Mouse (Mus musculus): ENCODE results near the gene Klrd1. TPM values are rescaled to one million over a fixed set of nuclear protein-coding genes. Genes with fewer than 3 reads are reported as not detected.
"Not testable (repeated sequence)": the region's sequence is repeated elsewhere in the genome, so short reads cannot be mapped to it uniquely, and the experiment has no call there.

The Klrd1 gene
- polyA plus RNA-seq, 1 experiment = not detected

DNA sequence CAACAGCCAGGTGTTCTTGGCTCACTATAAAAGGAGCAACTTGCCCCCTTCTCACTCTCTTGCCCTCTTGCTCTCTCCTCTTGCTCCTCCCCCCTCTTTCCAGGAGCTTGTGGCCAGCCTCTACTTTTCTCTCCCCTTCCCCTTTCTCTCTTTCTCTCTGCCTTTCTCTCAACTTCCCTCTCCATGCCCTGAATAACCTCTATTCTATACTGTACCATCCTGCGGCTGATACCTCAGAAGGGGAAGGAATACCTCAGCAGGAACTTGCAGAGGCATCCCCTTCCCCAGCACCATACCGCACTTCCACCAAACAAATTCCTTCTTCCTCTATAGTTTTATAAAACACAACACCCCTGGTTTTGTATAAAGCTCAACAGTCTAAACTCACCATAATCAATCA is 26.3 kb upstream of the Klrd1 start:
- H3K4me3 ChIP-seq (ENCODE audit: insufficient read depth, low read length) = no peak overlapping the region
- no peaks in the 10 kb centered on the region for H3K4me1 ChIP-seq (ENCODE audit: control insufficient read depth, insufficient read depth, low read length)
- no peak overlapping the region for H3K27ac ChIP-seq (ENCODE audit: insufficient read depth, low read length)
- TF ChIP-seq POLR2A (IDR thresholded peaks at IDR 0.05; ENCODE audit: low read depth, low read length) (no peak), CTCF (IDR thresholded peaks at IDR 0.05; ENCODE audit: borderline replicate concordance, insufficient read depth, low read length) (no peak)

DNA sequence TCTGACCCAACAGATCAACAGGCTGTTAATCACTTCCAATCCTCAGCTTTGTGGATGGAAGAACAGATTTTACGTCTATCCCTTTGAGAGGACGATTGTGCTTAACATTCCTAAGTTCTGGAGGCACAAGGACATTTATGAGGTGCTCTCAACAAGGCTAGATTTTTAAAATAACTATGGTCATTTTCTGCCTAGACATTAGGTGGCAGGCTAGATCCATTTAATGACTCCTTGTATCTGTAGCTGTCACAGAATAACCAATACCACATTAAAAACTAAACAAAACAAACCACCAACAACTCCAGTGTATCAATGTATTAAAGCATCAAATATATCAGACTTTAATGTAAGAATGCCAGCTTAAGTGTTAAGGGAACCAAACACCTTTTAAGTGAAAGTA is 16.3 kb upstream of the Klrd1 start:
- no peak overlapping the region for H3K27ac ChIP-seq (ENCODE audit: insufficient read depth, low read length)
- TF ChIP-seq POLR2A (IDR thresholded peaks at IDR 0.05; ENCODE audit: low read depth, low read length) = no peak
- no peak for TF ChIP-seq CTCF (IDR thresholded peaks at IDR 0.05; ENCODE audit: borderline replicate concordance, insufficient read depth, low read length)
- H3K4me3 ChIP-seq (ENCODE audit: insufficient read depth, low read length) = no peak overlapping the region
- no peaks in the 10 kb centered on the region for H3K4me1 ChIP-seq (ENCODE audit: control insufficient read depth, insufficient read depth, low read length)

DNA sequence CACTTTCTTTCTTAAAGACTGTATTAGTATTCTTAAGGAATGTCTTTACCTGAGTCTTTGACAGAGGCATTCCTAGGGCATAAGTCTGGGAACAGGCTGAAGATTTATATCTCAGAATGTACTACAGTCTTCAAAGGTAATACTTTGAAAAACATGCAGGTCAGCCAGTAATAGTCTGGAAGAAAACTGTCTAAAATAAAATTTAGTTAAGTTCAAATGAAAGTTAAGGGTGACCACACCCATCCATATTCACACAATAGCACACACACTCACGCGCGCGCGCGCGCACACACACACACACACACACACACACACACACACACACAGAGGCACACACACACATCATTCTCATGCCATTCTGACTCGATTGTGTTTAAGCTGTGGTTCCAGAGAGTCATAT is 14.0 kb upstream of the Klrd1 start, which contains the start of gene Klre1:
Gene Klre1 (plus strand): TSS at position 301 of the 400 bp plus-strand sequence.
- TF ChIP-seq CTCF (IDR thresholded peaks at IDR 0.05; ENCODE audit: borderline replicate concordance, insufficient read depth, low read length) (no peak), POLR2A (IDR thresholded peaks at IDR 0.05; ENCODE audit: low read depth, low read length) (no peak)
- Histone ChIP-seq H3K4me1 (ENCODE audit: control insufficient read depth, insufficient read depth, low read length) (no peaks in the 10 kb centered on the region), H3K4me3 (ENCODE audit: insufficient read depth, low read length) (no peak within 1 kb of the TSS), H3K27ac (ENCODE audit: insufficient read depth, low read length) (no peak within 1 kb of the TSS)

DNA sequence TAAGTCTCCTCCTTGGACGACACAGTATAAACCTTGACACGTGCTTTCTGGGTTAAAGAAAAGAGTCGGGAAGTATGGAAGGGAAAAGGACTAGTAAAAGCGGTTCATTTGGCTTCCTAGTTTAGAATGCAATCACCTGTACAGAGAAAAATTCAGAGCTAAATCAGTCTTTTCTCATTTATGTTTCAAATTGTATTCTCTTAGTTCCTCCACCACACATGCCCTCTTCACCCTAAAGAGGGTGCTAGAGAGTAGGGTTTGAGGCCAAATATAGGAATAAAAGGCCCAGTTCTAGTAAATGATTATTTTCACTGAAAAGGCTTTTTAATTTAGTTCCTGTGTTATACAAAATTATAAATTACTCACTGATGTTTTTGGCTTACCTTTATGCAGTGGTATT is 10.3 kb upstream of the Klrd1 start:
- H3K4me3 ChIP-seq (ENCODE audit: insufficient read depth, low read length) = no peak overlapping the region
- H3K4me1 ChIP-seq (ENCODE audit: control insufficient read depth, insufficient read depth, low read length) = no peaks in the 10 kb centered on the region
- no peak overlapping the region for H3K27ac ChIP-seq (ENCODE audit: insufficient read depth, low read length)
- TF ChIP-seq CTCF (IDR thresholded peaks at IDR 0.05; ENCODE audit: borderline replicate concordance, insufficient read depth, low read length) = no peak
- TF ChIP-seq POLR2A (IDR thresholded peaks at IDR 0.05; ENCODE audit: low read depth, low read length) = no peak

DNA sequence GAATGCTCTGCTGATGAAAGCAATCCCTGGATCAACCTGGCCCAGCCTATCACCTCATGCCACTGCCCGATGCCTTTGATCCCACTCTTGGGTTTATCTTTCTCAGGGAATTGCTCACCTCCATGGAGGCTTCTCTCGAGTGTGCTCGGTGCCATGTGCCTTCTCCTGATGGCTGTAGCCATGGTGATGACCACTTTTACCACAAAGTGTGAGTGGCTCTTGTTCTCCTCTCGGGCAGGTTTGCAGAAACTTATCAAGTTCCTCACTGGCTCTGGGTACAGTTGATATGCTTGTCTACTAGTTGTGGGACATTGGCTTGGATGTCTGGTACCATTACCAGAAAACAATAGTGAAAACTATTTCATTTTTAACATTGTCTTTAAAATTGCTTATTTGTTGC is 9.7 kb upstream of the Klrd1 start:
- H3K4me3 ChIP-seq (ENCODE audit: insufficient read depth, low read length) = no peak overlapping the region
- TF ChIP-seq POLR2A (IDR thresholded peaks at IDR 0.05; ENCODE audit: low read depth, low read length) = no peak
- TF ChIP-seq CTCF (IDR thresholded peaks at IDR 0.05; ENCODE audit: borderline replicate concordance, insufficient read depth, low read length) = no peak
- H3K4me1 ChIP-seq (ENCODE audit: control insufficient read depth, insufficient read depth, low read length) = no peaks in the 10 kb centered on the region
- no peak overlapping the region for H3K27ac ChIP-seq (ENCODE audit: insufficient read depth, low read length)

DNA sequence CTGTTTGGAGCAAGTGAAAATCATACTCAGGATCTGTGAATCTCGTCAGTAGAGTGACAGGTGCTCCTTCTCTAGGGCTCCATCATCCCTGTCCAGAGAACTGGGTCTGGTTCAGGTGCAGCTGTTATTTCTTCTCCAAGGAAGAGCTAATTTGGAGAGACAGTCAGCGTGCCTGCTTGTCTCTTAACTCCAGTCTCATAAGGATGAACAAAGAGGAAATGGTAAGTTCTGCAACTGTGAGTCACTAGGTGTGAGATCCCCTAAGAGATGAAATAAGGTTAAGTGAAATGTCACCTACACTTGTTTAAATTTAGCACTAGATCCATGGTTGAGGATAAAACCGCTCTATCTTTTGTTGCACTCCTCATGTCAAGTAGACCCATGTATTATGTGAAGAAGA is 8.6 kb upstream of the Klrd1 start:
- no peak for TF ChIP-seq POLR2A (IDR thresholded peaks at IDR 0.05; ENCODE audit: low read depth, low read length)
- no peak overlapping the region for H3K27ac ChIP-seq (ENCODE audit: insufficient read depth, low read length)

DNA sequence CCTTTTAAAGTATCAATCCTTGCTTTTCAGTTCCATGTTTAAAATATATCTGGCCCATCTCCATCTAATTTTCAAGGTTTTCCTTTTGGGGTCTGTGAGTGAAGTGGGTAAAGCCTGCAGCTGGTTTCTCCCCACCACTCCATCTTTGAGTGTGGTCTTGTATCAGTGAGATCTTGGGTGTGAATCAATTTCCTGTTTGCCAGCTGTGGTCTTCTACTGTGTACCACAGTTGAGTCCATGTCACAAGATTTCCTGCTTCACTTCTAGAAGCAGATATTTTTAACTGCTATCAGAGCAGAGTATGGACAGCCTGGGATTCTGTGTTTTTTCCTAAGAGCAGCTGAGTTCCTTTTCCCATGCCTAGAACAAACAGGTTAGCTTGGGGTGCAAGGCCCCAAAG is 16.8 kb downstream of the Klrd1 start:
- Histone ChIP-seq H3K4me3 (ENCODE audit: insufficient read depth, low read length) (no peak overlapping the region), H3K27ac (ENCODE audit: insufficient read depth, low read length) (no peak overlapping the region), H3K4me1 (ENCODE audit: control insufficient read depth, insufficient read depth, low read length) (no peaks in the 10 kb centered on the region)
- TF ChIP-seq CTCF (IDR thresholded peaks at IDR 0.05; ENCODE audit: borderline replicate concordance, insufficient read depth, low read length) (no peak), POLR2A (IDR thresholded peaks at IDR 0.05; ENCODE audit: low read depth, low read length) (no peak)

More for the DNA sequence above, 8.6 kb upstream of the Klrd1 start:
- no peaks in the 10 kb centered on the region for H3K4me1 ChIP-seq (ENCODE audit: control insufficient read depth, insufficient read depth, low read length)
- H3K4me3 ChIP-seq (ENCODE audit: insufficient read depth, low read length) = no peak overlapping the region

DNA sequence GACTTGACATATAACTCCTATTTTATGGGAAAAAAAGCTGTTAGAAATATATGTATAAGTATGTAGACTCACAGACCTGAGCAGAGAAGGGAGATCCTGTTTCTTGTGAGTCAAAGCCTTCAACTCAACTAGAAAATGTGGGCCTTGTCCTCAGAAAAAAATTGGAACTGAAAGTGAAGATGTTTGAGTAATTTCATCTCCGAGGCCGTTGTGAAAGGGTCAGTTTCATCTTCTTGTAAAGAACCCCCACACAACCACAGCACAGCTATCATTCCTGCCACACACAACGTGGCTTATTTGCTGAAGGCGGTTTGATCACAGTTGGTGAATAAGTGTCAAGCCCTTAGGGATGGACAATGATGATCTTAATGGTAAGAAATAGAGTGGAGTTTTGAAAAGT is 32.2 kb downstream of the Klrd1 start, which contains the start of gene Klrk1:
Gene Klrk1 (minus strand): TSS at position 130 of the 400 bp plus-strand sequence.
- Histone ChIP-seq H3K27ac (ENCODE audit: insufficient read depth, low read length) (no peak within 1 kb of the TSS), H3K4me1 (ENCODE audit: control insufficient read depth, insufficient read depth, low read length) (no peaks in the 10 kb centered on the region), H3K4me3 (ENCODE audit: insufficient read depth, low read length) (no peak within 1 kb of the TSS)
- no peak for TF ChIP-seq CTCF (IDR thresholded peaks at IDR 0.05; ENCODE audit: borderline replicate concordance, insufficient read depth, low read length)
- TF ChIP-seq POLR2A (IDR thresholded peaks at IDR 0.05; ENCODE audit: low read depth, low read length) = no peak

DNA sequence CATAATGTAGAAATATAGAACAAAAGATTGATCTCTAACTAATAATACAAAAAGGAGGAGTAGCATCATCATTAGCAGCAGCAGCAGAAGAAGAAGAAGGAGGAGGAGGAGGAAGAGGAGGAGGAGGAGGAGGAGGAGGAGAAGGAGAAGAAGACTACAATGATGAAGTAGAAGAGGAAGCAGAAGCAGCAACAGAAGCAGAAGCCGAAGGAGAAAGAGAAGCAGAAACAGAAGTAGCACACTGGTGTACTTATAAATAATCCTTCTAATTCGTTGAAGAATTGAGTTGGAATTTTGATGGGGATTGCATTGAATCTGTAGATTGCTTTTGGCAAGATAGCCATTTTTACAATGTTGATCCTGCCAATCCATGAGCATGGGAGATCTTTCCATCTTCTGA is 39.5 kb downstream of the Klrd1 start:
- not testable (repeated sequence) for H3K4me1 ChIP-seq (ENCODE audit: control insufficient read depth, insufficient read depth, low read length); H3K27ac ChIP-seq (ENCODE audit: insufficient read depth, low read length); H3K4me3 ChIP-seq (ENCODE audit: insufficient read depth, low read length)

DNA sequence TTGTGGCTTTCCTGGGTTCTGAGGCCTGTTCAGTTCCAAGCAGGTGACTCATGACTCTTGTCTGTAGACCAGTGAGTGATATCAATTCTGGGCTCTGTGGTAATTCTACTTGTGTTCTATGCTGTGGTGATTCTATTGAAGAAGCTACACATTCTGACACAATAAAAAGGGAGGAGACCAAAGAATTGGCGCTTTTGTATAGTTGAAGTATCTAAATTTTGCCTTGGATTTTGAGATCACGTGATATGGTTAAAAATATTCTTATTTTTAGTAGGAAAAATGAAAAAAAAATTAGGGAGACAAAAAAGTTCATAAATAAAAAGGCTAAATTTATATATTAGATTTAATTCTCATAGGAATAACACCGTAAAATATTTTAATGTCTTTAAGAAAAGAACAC is 51.7 kb downstream of the Klrd1 start, which contains the start of gene Klrc3:
Gene Klrc3 (minus strand): TSS at position 101 of the 400 bp plus-strand sequence.
- not testable (repeated sequence) for H3K4me1 ChIP-seq (ENCODE audit: control insufficient read depth, insufficient read depth, low read length); H3K27ac ChIP-seq (ENCODE audit: insufficient read depth, low read length); H3K4me3 ChIP-seq (ENCODE audit: insufficient read depth, low read length)

DNA sequence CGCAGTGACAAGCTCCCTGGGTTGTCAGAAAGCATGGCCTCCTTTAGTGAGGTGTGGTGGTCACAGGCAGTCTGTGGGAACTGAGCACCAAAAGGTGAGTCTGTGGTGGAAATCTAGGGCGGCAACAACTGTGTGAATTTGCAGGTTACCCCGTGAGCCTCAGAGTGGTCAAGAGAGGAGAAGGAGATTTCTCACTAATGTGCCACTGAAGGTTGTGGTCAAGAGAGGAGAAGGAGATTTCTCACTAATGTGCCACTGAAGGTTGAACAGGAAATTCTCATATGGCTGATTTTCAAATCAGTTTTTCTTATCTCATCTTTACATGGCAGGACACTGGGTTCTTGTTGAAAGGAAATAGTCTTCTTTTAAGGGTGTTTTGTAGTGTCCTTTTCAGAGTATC is 52.5 kb downstream of the Klrd1 start:
- not testable (repeated sequence) for H3K4me3 ChIP-seq (ENCODE audit: insufficient read depth, low read length); H3K27ac ChIP-seq (ENCODE audit: insufficient read depth, low read length); H3K4me1 ChIP-seq (ENCODE audit: control insufficient read depth, insufficient read depth, low read length)

Other genes starting within 250 kb of the Klrd1 start
- gene Clec12a, start 249.1 kb upstream of the Klrd1 start, polyA plus RNA-seq (2011; ENCODE audit: insufficient read length, low read depth, missing spikeins) = 0.61 TPM in 1 of 2 replicates, not detected in the other
- not detected in 2 replicates for gene Clec12b, start 205.9 kb upstream of the Klrd1 start, polyA plus RNA-seq (2011; ENCODE audit: insufficient read length, low read depth, missing spikeins)
- gene Clec1b, start 194.5 kb upstream of the Klrd1 start, polyA plus RNA-seq (2011; ENCODE audit: insufficient read length, low read depth, missing spikeins) = not detected in 2 replicates
- not detected in 2 replicates for gene Clec9a, start 182.9 kb upstream of the Klrd1 start, polyA plus RNA-seq (2011; ENCODE audit: insufficient read length, low read depth, missing spikeins)
- gene Clec1a, start 139.8 kb upstream of the Klrd1 start, polyA plus RNA-seq (2011; ENCODE audit: insufficient read length, low read depth, missing spikeins) = 0.52 and 0.54 TPM in 2 replicates
- gene Olr1, start 84.6 kb upstream of the Klrd1 start, polyA plus RNA-seq (2011; ENCODE audit: insufficient read length, low read depth, missing spikeins) = 2.9 and 10.2 TPM in 2 replicates
- 0.48 TPM in 1 of 2 replicates, not detected in the other for gene Tmem52b, start 79.2 kb upstream of the Klrd1 start, polyA plus RNA-seq (2011; ENCODE audit: insufficient read length, low read depth, missing spikeins)
- 92.0 and 113 TPM in 2 replicates for gene Gabarapl1, start 58.6 kb upstream of the Klrd1 start, polyA plus RNA-seq (2011; ENCODE audit: insufficient read length, low read depth, missing spikeins)
- gene Klre1, start 13.9 kb upstream of the Klrd1 start, polyA plus RNA-seq (2011; ENCODE audit: insufficient read length, low read depth, missing spikeins) = not detected in 2 replicates
- not detected in 2 replicates for gene Klrk1, start 32.1 kb downstream of the Klrd1 start, polyA plus RNA-seq (2011; ENCODE audit: insufficient read length, low read depth, missing spikeins)
- gene Klrc3, start 51.6 kb downstream of the Klrd1 start, polyA plus RNA-seq (2011; ENCODE audit: insufficient read length, low read depth, missing spikeins) = not detected in 2 replicates
- not detected in 2 replicates for gene Klrc2, start 68.9 kb downstream of the Klrd1 start, polyA plus RNA-seq (2011; ENCODE audit: insufficient read length, low read depth, missing spikeins)
- not detected in 2 replicates for gene Klrc1, start 87.2 kb downstream of the Klrd1 start, polyA plus RNA-seq (2011; ENCODE audit: insufficient read length, low read depth, missing spikeins)
- gene Klri1, start 125.3 kb downstream of the Klrd1 start, polyA plus RNA-seq (2011; ENCODE audit: insufficient read length, low read depth, missing spikeins) = not detected in 2 replicates
- gene Klri2, start 148.7 kb downstream of the Klrd1 start, polyA plus RNA-seq (2011; ENCODE audit: insufficient read length, low read depth, missing spikeins) = not detected in 2 replicates
- gene Gm156, start 192.5 kb downstream of the Klrd1 start, polyA plus RNA-seq (2011; ENCODE audit: insufficient read length, low read depth, missing spikeins) = not detected in 2 replicates